Mouse (Mus musculus): ENCODE data around the gene Kndc1. TPM values are rescaled to one million over a fixed set of nuclear protein-coding genes. Genes with fewer than 3 reads are reported as not detected.

The Kndc1 gene
- polyA plus RNA-seq, 1 experiment from 2014 or later: 0.02 TPM

DNA sequence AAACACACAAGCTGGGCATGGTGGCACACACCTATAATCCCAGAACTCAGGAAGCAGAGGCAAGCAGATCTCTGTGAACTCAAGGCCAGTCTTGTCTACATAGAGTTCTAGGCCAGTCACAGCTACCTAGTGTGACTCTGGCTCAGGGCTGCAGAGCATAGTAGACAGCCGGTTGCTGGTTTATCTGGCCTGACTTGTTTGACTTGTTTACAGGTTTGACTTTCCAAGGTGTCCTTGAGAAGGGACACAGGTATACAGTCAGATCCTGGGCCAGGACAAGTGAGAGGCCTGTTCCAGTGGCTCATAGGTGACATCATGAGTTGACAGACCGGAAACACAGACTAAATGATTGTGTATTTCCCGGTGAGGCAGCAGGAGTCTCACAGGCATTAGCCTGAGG lies 42.6 kb downstream of the Kndc1 start:
- WGBS (ENCODE audit: insufficient replicate concordance): 61% methylated on average over 3 of the region's 3 CpGs
- no peak overlapping the region for H3K27ac ChIP-seq
- H3K36me3 ChIP-seq: no peaks in the 10 kb centered on the region
- H3K4me3 ChIP-seq (replicated peaks): no peak overlapping the region
- no peak overlapping the region for H3K9ac ChIP-seq
- H3K9me3 ChIP-seq (replicated peaks): no peaks in the 10 kb centered on the region
- H3K4me2 ChIP-seq: no peak overlapping the region
- no peaks in the 10 kb centered on the region for H3K4me1 ChIP-seq (replicated peaks)
- DNase-seq (no peak), ATAC-seq (ENCODE audit: low read depth) (no peak)
- peaks cover 35% of the 10 kb centered on the region for H3K27me3 ChIP-seq

GRCm38 (mm10) chr7:139937810-139938209 lies 43.3 kb downstream of the Kndc1 start:
- no peak overlapping the region for H3K9ac ChIP-seq
- WGBS (ENCODE audit: insufficient replicate concordance): 43% methylated on average over 5 of the region's 5 CpGs

GRCm38 (mm10) chr7:139940476-139941209 lies 46.1 kb downstream of the Kndc1 start:
- DNase-seq (no peak), ATAC-seq (ENCODE audit: low read depth) (no peak)
- 56% methylated on average over 16 of the region's 16 CpGs for WGBS (ENCODE audit: insufficient replicate concordance)
- Histone ChIP-seq H3K27ac (no peak overlapping the region), H3K4me2 (no peak overlapping the region), H3K27me3 (peaks cover 70% of the 10 kb centered on the region), H3K4me3 (replicated peaks) (no peak overlapping the region), H3K9ac (no peak overlapping the region), H3K36me3 (no peaks in the 10 kb centered on the region), H3K4me1 (replicated peaks) (0 out of 2 replicates have a peak, but pooled peaks cover 2% of the 10 kb centered on the region), H3K9me3 (replicated peaks) (no peaks in the 10 kb centered on the region)

More at GRCm38 (mm10) chr7:139937810-139938209, 43.3 kb downstream of the Kndc1 start:
- H3K4me2 ChIP-seq: no peak overlapping the region
- DNase-seq: no peak
- no peak for ATAC-seq (ENCODE audit: low read depth)
- no peak overlapping the region for H3K4me3 ChIP-seq (replicated peaks)
- no peaks in the 10 kb centered on the region for H3K9me3 ChIP-seq (replicated peaks)
- H3K27me3 ChIP-seq: peaks cover 41% of the 10 kb centered on the region
- no peak overlapping the region for H3K27ac ChIP-seq
- H3K36me3 ChIP-seq: no peaks in the 10 kb centered on the region
- H3K4me1 ChIP-seq (replicated peaks): no peaks in the 10 kb centered on the region

GRCm38 (mm10) chr7:139943674-139944281 lies 49.3 kb downstream of the Kndc1 start, which contains the start of gene Utf1:
Utf1 (plus strand) TSS chr7:139943789.
- ATAC-seq (ENCODE audit: low read depth): no peak
- no peak for DNase-seq
- H3K9me3 ChIP-seq (replicated peaks): no peaks in the 10 kb centered on the region
- no peaks in the 10 kb centered on the region for H3K36me3 ChIP-seq
- no peak within 1 kb of the TSS for H3K9ac ChIP-seq
- H3K4me1 ChIP-seq (replicated peaks): 0 out of 2 replicates have a peak, but pooled peaks cover 2% of the 10 kb centered on the region
- 2% methylated on average over 59 of the region's 59 CpGs for WGBS (ENCODE audit: insufficient replicate concordance)
- H3K27me3 ChIP-seq: peaks cover 91% of the 10 kb centered on the region
- no peak within 1 kb of the TSS for H3K27ac ChIP-seq
- H3K4me3 ChIP-seq (replicated peaks): peak within 1 kb of the TSS; percentile 28
- peak within 1 kb of the TSS; percentile 44 for H3K4me2 ChIP-seq

DNA sequence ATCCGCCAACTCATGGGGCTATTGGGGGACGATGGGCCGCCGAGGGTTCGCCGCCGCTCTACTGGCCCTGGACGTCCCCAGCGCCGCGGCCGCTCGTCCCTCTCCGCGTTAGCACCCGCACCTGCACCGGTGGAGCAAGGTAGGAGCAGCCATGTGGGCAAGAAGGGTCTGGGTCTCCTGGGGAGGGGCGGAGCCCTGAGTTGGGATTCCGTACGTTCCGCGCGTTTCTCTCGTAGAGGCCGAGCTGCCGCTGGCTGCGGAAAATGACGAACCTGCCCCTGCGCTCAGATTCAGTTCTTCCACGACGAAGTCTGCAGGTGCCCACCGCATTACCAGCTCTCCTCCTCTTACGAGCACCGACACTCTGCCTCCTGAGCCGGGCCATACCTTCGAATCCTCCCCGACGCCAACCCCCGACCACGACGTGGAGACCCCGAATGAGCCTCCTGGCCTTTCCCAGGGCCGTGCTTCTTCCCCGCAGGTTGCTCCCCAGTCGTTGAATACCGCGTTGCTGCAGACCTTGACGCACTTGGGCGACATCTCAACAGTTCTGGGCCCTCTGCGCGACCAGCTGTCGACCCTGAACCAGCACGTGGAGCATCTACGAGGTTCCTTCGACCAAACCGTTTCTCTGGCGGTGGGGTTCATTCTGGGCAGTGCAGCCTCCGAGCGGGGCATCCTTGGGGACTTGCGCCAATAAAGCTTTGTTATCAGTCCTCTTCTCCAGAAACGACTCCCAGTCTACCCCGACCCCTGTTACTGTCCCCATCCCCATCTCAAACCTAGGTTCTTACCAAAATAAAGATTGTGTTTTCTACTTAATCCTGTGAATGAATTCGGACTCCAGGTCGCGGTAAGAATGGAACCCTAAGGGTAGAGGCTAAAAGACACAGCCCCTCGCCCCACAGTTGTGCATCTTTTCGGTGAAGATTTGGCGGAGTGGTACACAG lies 50.1 kb downstream of the Kndc1 start:
- ATAC-seq (ENCODE audit: low read depth) (no peak), DNase-seq (no peak)

DNA sequence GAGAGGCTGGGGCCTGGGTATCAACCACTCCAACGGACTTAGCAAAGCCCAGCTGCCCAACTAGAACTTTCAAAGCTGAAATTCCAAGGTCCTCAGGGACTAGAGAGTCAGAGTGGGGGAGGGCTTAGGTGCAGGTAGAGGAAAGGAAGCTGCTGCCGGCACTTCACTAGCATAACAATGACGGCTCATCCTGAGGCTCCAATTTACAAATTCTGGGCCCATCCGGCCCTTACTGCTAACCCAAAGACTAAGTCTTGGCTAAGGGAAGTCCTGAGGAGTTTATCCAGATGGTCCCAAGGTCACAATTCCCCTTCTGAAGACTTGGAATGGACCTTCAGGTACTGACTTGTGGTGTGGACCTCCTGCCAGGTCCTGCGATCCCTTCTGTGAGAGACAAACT lies 51.0 kb downstream of the Kndc1 start:
- peaks cover 13% of the 10 kb centered on the region for H3K4me1 ChIP-seq (replicated peaks)
- H3K9ac ChIP-seq: no peak overlapping the region
- no peak overlapping the region for H3K27ac ChIP-seq
- WGBS (ENCODE audit: insufficient replicate concordance): 8% methylated on average over 5 of the region's 5 CpGs
- no peaks in the 10 kb centered on the region for H3K36me3 ChIP-seq
- no peak overlapping the region for H3K4me2 ChIP-seq
- H3K27me3 ChIP-seq: peaks cover 89% of the 10 kb centered on the region
- H3K9me3 ChIP-seq (replicated peaks): no peaks in the 10 kb centered on the region
- ATAC-seq (ENCODE audit: low read depth) (no peak), DNase-seq (no peak)
- no peak overlapping the region for H3K4me3 ChIP-seq (replicated peaks)

More for the DNA sequence above, 50.1 kb downstream of the Kndc1 start:
- Histone ChIP-seq H3K4me3 (replicated peaks) (peak overlapping the region; percentile 28), H3K4me1 (replicated peaks) (peaks cover 4% of the 10 kb centered on the region), H3K36me3 (no peaks in the 10 kb centered on the region), H3K9me3 (replicated peaks) (no peaks in the 10 kb centered on the region), H3K27me3 (peaks cover 93% of the 10 kb centered on the region), H3K4me2 (peak overlapping the region; percentile 44), H3K27ac (no peak overlapping the region), H3K9ac (no peak overlapping the region)
- WGBS (ENCODE audit: insufficient replicate concordance): 4% methylated on average over 68 of the region's 68 CpGs

- Histone ChIP-seq H3K27me3 (peaks cover 84% of the 10 kb centered on the region), H3K9me3 (replicated peaks) (no peaks in the 10 kb centered on the region), H3K36me3 (no peaks in the 10 kb centered on the region), H3K27ac (no peak overlapping the region), H3K9ac (no peak overlapping the region), H3K4me3 (replicated peaks) (no peak overlapping the region), H3K4me2 (no peak overlapping the region), H3K4me1 (replicated peaks) (peaks cover 17% of the 10 kb centered on the region)
- ATAC-seq (ENCODE audit: low read depth): no peak
- DNase-seq: no peak
- 26% methylated on average over 5 of the region's 5 CpGs for WGBS (ENCODE audit: insufficient replicate concordance)
These were observed 51.5 kb downstream of the Kndc1 start for GRCm38 (mm10) chr7:139946032-139946431.

- DNase-seq: peak; percentile 29
- H3K27ac ChIP-seq: no peak overlapping the region
These were observed 55.4 kb downstream of the Kndc1 start for GRCm38 (mm10) chr7:139949893-139950282.

DNA sequence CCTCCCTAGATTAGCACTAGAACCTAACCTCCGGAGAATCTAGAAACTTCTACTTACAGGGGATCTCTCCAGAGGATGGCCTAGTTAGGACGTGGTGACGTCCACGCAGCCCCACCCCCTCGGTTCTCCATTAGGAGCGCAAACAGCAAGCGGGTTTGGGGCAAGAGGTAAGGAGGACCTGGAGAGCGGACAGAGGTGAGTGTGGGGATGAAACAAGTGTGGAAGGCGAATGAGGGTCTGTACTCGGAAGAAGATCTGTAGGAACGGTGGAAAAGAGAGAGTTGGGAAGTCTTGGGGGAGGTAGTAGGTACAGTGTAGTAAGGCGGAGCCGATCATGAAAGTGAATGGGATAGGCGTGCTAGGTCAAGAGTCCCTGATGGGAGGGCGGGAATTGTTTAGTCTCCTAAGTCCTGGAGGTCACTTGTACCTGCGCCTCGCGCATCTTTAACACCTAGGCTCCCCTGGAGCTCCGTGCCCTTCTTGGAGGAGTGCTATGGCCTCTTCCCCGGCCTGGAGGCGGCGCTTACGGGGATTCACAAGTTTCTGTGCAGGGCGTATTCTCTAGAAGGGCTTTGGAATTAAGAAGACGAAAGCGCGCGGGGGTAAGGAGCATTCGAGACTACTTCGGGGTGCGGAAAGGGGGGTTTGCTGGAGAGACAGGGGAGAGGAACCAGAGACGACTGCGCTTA lies 55.9 kb downstream of the Kndc1 start:
- Histone ChIP-seq H3K4me3 (replicated peaks) (peak overlapping the region; percentile 65), H3K4me1 (replicated peaks) (peaks cover 24% of the 10 kb centered on the region), H3K27ac (peak overlapping the region; percentile 23; the same call in 1 of the 2 replicates), H3K36me3 (no peaks in the 10 kb centered on the region), H3K9ac (peak overlapping the region; percentile 64), H3K27me3 (peaks cover 40% of the 10 kb centered on the region), H3K4me2 (peak overlapping the region; percentile 90), H3K9me3 (replicated peaks) (no peaks in the 10 kb centered on the region)
- peak; percentile 49 for DNase-seq
- under 1% methylated on average over 33 of the region's 33 CpGs for WGBS (ENCODE audit: insufficient replicate concordance)
- ATAC-seq (ENCODE audit: low read depth): peak; percentile 80

More at GRCm38 (mm10) chr7:139949893-139950282, 55.4 kb downstream of the Kndc1 start:
- Histone ChIP-seq H3K27me3 (peaks cover 45% of the 10 kb centered on the region), H3K36me3 (no peaks in the 10 kb centered on the region), H3K9ac (peak overlapping the region; percentile 64), H3K4me2 (peak overlapping the region; percentile 90), H3K9me3 (replicated peaks) (no peaks in the 10 kb centered on the region), H3K4me3 (replicated peaks) (peak overlapping the region; percentile 65), H3K4me1 (replicated peaks) (peaks cover 19% of the 10 kb centered on the region)
- under 1% methylated on average over 15 of the region's 15 CpGs for WGBS (ENCODE audit: insufficient replicate concordance)
- ATAC-seq (ENCODE audit: low read depth): peak; percentile 70

GRCm38 (mm10) chr7:139951079-139951478 lies 56.6 kb downstream of the Kndc1 start:
- 4% methylated on average over 16 of the region's 16 CpGs for WGBS (ENCODE audit: insufficient replicate concordance)
- peak; percentile 35; the same call in 1 of the 2 replicates for ATAC-seq (ENCODE audit: low read depth)
- Histone ChIP-seq H3K27me3 (peaks cover 34% of the 10 kb centered on the region), H3K4me1 (replicated peaks) (peaks cover 30% of the 10 kb centered on the region), H3K36me3 (no peaks in the 10 kb centered on the region), H3K27ac (no peak overlapping the region), H3K9me3 (replicated peaks) (no peaks in the 10 kb centered on the region), H3K4me3 (replicated peaks) (peak overlapping the region; percentile 65), H3K9ac (peak overlapping the region; percentile 64), H3K4me2 (peak overlapping the region; percentile 90)
- DNase-seq: no peak

Measured in liver, embryonic 13.5 days (tissue).